Mouse (Mus musculus): ENCODE measurements at regions not wholly inside any gene's neighbourhood (a gene's known extent, or its start where the extent isn't known, plus 50 kb on each side); places are given as distances from the start of the nearest gene placed in this dataset.

DNA sequence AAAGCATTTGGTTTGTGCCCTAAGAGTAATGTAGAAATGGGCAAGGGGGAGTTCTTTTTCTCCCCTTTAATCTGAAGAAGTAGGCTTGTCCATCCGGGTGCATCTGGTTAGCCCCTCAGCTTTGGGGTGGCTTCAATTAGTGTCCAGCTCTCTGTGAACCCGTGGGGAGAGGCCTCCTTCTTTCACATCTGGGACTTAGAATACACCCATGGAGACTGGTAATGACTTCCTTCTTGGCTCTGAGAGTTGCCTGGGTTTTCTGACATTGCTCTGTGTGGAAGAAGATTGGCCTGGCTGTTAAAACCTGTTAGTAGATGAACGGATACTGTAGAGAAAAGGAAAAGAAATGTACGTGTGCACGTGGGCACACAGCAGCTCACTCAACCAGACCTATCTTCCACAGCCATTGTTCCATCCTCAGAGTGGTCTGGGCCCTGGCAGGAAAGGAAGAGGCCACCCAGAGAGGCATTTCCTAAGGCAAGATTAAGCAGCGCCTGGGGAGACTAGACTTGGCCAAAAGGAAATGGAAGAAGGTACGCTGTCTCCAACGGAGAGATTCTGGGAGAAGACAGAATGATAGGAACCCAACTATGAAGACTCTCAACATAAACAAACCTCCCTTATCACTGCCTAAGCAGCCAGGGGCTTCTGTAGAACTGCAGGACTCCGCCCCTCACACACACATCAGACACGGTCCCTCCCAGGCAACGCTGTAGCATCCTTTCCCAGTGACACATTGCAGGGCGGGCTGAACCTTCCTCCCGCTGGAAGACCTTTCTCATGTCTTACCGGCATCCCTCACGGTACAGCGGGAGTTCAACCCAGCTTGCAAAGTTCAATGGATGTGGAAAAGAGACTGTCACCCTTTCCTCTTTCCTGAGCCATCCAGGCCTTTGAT, 372.4 kb downstream of the Foxo1 start:
- DNase-seq = no peak

DNA sequence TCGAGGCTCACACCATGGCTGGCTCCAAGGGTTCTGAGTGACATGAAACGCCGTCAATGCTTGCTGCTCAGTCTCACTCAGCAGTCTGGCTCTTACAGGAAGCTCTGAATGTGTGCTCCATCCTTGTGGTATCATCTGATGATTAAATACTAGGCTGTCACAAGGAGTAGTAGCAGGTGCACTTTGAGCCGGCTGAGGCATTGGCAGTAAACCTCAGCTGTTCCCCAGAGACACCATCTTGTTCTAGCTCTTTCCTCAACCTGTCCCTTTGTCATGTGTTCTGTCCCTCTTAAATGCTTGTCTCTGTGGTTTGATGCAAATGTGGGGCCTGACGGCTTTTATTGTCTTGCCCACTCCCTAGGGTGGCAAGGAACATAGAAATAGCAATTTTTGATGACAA, 370.7 kb downstream of the Foxo1 start:
- no peak for DNase-seq

DNA sequence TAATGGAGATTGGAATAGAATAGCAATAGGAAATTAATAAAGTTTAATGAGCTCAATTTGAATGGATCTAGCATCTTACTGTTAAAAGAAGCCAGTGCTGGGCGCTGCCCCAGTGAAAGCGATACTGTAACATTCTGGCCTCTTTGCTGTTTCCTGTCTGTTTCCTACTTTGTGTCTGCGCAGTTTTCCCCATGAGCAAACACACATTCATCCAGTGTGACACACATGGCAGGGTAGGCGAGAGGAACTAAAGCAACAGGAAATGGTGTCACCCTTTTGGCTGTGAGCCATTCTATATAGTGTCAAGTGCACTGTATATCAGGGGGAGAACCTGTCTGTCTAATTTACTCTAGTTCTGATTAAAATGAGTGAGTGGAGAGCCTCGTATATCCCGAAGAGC, 366.2 kb downstream of the Foxo1 start:
- DNase-seq = peak; percentile 51

DNA sequence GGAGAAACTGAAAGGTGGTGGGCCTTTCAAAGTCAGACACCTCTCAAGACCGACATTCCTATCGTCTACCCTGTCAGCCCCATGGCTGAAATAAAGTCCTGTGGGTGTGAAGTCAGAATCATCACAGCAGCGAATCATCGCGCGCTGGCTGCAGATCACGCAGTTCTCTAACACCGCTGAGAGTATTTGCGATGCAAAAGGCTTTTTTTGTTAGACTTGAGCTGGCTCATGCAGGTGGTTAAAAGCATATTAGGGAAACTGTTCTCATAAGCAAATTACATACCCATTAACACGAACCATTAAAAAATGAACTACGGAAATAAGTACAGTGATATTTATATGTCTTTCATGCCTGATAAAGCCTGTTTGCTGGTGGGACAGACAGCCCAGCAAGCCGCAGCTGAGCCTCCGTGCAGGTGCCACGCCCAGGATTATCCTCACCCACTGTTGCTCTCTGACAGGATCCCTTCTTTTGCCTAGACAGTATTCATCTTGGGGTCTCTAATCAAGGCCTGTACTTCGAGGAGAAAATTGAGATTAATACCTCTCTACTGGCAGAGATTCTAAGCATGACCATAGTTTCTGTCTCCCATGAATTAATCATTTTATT, 365.5 kb downstream of the Foxo1 start:
- DNase-seq = no peak

DNA sequence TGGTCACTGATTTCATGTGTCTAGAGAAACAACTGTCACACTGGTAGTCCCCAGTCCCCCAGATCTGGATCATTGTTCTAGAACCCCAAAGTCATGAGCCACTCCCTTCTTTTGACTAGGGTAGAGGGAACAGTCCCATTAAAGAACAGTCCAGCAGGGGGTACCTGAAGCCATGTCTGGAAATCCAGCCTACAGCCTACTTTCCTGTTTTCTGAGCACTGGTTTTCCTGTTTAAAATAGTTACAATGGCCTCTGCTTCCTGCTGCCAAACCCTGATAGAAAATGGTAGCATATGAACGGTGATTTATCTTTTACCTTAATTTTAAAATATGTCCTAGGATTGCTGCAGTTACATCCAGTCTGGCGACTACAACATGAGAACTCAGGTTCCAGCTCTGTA, 364.5 kb downstream of the Foxo1 start:
- no peak for DNase-seq

DNA sequence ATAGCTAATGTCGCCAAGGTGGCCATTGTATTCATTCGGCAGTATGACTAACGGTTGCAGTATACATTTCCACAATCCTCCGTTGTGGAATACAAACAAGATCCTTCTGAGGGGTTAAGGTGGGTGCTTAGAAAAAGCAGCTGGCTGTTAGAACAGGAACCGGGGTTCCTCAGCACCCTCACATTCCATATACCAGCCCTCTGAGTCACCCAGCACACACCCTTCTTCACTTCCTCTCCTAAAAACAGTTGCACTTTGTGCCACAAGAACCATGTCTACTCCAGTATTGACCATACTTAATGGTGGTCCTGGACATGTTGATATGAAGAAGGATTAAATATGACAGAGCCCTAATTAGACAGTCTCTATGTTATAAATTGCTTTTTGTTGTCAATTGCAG, 362.1 kb downstream of the Foxo1 start:
- DNase-seq = no peak

DNA sequence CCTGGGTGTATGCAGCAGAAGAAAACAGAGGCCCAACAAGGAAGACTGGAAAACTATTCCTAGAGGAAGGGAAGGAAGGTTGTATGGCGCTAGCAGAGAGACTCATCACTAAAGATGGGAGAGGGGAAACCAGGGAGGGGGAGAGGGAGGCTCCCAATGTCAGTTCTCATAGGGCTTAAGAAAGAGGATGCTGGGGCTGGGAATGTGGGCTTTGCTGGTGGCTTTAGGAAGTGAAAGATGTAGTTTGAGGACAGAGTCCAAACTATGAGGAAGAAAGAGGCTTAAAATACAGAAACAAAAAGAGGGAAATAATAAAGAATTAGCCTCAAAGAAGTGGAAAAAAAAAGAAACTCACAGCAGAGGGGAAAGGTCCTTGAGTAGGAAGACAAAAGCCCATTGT, 357.0 kb downstream of the Foxo1 start:
- DNase-seq = no peak

DNA sequence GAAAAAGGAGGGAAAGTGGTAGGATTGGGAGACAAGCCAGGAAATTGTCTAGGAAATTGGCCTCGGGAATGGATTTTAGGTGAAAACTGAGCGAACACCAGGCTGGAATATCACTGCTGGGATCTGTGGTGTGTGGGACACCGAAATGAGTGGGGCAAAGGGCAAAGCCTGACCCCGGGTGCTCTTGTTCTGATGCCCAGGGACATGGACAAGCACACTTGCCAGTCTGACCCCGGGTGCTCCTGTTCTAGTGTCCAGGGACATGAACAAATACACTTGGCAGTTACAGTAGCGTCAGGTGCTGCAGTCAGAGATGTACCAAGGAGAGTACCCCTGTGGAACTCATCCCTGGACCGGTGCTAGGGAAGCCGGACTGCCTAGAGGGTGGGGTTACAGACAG, 354.4 kb downstream of the Foxo1 start:
- peak; percentile 66 for DNase-seq

DNA sequence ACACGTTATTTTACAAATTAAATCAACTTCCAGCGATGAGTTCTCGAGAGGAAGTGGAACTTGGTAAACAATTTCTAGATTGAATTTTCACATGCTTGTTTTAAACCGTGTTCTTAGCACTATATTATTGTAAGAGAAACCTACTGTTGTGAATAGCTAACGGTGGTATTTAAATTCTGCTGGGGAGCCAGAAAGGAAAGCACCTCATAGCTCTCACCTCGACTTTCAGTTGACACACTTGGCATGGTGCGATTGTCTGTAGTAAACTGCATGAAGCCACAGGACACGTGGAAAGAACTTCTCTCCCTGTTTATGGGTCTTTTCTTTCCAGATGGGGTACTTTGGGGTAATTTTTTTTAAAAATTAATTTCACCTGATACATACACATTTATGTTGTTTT, 353.8 kb downstream of the Foxo1 start:
- no peak for DNase-seq

DNA sequence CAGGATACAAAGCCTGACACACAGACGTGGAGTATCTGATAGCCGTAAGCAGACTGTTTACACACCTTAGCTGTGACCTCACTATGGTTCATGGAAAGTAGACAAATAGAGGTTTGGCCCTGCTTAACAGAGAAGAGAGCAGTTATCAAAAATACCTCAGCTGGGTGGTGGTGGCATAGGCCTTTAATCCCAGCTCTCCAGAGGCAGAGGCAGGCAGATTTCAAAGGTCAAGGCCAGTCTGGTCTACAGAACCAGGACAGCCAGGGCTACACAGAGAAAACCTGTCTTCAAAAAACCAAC, 350.7 kb downstream of the Foxo1 start:
- DNase-seq = no peak

DNA sequence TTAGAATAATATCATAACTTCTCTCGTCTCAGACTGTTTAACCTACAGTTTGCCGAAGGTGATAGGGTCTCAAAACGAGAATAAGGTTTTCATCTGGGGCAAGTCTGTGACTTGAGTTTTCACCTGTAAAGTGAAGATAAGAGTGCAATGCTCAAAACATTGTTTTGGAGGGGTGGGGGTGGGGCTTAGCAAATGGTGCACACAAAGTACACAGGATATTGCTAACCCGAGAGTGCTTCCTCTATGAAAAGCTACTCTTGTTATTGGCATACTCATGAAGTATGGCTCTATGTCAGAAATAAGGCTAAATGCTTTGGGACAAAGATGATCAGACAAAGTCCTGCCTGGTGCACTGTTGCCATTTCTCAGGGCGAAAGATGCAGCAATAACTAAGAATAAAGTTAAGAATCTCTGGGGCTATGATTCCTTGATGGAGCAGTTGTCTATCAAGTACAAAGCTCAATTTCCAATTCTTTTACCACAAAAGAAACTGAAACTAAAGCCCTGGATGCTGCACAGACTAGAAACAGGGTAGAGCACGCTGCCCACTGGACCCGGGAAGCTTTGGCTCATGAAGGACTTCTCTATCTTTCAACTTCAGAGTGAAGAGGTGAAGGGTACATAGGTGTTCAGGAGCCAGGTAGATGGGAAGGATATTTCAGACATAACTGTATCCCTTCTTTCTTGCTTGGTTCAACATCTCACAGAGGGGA, 350.2 kb downstream of the Foxo1 start:
- DNase-seq = no peak

DNA sequence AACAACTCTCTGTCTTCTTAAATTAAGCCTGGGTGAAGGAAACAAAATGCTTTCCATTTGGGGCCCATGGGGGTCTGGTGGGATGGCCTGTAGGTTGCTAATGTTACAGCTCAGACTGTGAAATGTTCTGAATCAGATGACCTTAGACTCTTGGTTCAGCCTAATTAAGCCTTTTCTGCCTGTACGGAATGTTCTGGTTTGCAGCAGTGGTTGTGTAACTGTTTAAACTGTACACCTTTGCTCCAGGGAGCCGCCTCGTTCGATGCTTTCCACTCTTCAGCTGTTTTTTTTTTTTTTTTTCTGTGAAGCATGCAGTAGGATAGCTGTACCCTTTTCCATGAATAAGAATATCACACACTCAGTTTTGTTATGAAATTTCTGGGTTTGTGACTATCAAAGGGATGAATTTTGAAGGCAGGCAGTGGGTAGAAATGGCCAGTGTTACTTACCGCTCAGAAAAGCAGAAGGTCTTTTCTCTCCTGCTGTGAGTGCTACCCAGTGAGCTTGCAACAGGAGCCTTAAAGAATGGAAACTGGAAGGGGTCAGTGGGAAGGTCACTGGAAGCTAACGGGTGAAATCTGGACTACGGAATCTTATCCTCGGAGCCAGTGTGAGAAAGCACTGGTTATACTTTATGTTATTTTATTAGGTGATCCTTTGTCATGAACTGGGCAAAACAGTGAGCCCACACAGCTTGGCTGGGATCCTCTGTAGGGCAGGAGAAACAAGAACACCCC, 349.4 kb downstream of the Foxo1 start:
- peak; percentile 90 for DNase-seq

DNA sequence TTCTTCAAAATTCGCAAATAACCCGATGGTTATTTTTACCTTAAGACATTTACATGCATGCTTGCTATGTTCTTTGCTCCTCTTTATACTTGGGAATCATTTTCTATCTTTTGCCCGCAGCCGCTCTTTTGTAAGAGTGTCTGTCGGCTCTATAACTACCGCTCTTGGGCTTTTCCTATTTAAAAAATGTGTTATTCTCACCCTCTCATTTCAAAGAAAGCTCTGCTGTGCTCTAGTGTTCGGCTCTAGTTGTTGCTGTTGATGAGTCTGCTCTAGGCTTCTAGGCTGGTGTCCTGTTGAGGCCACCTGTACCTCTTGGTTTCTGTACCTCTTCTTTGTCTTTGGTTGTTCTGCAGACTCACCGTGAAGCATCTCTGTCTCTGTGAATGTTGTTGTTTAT, 343.7 kb downstream of the Foxo1 start:
- DNase-seq = no peak

DNA sequence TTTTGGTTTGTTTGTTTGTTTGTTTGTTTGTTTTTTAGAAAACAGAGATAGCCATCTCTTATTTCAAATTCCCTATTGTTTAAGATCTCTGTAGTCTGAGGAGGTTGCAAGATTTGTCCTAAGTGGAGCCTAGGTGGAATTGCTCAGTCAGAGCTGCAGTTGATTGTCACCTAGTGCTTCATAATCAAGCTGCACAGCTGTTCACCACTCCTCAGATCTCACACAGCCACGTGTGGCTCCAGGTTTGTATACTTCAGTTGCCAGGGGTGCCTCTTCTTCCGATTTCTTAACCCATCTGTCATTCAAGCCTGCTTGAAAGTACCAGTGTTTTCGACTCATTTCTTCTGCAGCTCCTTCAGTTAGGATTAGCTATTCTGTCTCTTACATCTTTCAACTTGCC, 342.3 kb downstream of the Foxo1 start:
- DNase-seq = no peak

DNA sequence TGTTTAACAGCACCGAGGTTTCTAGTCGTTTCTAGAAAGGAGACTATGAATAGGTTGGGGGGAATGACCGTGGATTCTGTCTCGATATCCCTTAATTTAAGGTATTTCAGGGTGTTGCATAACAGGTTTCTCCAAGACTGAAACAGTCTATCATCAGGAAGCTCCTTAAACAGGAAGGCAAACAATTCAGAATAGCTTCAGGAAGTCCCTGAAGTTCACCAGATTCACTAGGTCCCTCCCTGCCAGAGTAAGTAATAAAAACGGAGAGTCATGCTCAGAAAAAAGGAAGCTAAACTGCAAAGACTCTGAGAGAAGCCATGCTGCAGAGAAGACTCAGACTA, 339.9 kb downstream of the Foxo1 start:
- no peak for DNase-seq

DNA sequence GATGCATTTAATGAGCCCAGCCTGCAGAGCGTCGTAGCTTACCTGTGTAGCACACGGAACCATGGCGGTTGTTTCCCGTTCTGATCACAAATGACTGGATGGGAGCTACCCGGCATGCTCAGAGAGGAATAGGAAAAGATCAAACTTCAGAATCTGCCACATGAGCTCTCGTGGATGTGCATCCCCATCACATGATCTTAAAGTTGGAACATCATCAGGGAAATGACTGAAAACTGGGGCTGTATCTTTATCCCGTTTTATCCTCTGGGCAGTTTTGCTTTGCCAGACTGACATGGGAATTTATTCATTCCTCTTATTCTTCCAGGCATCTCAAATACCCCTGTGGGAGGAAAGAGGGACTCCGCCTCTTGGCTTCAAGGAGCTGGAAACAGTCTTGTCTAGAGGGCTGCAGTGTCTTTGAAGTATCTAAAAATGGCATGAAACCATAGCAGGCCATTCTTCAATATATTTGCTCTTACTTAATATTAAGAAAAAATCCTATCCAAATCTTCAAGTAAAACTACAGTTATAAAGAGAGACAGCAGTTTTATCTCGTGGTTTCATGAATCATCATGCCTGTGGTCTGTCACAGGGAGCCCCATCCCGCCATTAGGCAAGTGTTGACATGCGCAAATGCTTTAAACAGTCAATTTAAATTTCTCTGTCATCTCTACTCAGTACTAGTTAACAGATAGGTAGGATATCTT, 339.4 kb downstream of the Foxo1 start:
- DNase-seq = no peak

DNA sequence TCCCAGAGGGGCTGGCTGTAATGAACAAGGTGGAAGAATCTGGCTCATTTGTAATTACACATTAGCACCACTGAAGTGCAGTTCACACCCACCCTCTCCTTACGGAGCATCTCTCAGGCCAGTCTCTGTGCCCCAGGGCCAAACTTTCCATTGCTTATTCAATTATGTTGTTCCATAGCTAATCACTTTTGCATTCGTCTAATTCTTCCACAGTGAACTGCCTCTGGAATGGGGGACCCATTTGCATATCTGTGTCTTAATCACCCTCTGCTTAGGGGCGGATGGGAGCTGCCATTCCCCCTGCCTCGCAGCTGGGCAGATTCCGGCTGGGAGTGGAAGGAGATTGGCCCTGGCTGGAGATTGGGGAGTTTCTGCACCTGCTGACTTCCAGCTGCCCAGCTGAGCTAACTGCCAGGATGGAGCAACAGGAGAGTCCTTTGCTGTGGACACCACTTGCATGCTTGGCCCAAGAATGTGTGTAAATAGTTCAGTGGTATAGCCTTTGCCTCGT, 337.2 kb downstream of the Foxo1 start:
- DNase-seq = peak; percentile 64

DNA sequence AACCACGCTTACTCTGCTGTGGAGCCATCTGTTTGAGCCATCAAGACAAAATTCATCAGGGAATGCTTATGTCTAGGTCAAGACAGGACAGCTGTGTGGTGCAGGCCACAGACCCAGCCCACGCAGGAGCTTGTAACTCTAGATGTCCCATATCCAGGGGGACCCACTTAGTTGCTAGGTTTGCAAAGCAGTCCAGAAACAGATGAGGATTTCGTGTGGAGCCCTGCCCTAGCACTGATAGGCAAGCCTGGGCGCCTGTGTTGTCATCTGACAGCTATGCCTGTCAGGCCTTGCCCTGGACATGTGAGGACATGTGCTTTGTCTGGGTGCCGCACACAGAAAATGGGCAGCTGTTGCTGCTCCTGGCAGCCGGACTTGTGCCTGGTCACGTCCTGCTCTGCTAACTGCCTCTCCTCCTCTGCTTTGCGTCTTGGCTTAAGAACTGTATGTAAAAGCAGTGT, 335.1 kb downstream of the Foxo1 start:
- no peak for DNase-seq

DNA sequence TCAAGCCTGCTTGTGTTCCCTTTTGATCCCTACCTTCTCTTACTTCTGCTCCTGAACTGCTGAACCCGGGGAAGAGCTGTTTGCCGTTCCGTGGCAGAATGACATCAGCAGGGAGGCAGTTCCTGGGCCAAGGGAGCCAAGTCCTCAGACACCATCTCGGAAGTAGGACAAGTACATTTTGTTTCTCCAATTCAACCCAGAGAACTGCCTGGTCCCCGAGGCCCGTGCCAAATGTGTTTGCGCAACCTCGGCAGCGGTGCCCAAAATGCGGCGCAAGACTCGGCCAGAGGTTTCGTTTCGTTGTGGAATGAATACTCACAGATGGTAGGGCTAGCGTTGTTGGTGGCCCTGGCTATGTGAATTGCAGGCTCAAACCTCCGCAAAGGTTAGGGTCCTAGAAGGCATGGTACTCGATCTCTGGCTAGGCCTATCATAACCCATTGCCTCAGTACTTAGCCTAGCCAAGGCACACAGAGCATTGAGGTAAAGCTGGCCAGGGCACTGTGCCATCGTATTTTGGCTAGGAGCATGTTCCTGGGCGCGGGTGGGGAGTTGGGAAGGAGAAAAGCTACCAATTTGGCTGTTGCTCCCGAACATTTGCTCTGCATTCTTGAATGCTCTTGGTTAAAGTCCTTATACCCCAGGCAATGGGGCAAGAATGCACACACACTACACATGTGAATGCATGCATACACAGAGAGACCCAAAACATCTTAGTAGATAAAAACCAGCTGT, 333.0 kb downstream of the Foxo1 start:
- DNase-seq = peak; percentile 69

DNA sequence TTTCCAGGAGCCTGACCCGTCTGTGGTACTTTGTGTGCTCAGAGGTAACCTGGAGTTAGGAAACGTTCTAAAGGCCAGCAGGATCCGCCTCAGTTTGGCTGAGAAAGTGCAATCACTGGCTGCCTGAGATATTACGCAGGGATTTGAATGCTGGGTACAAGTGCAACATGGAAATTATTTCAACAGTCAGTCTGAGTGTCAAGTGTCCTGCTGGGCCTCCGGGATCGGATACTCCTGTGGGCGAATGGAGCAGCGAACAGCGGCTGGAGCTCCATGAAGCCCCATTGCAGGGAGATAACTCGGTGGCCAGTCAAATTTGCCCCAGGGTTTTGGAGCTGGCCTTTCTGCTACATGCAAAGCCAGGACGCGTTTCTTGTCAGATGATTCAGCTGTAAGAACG, 332.4 kb downstream of the Foxo1 start:
- DNase-seq = no peak

DNA sequence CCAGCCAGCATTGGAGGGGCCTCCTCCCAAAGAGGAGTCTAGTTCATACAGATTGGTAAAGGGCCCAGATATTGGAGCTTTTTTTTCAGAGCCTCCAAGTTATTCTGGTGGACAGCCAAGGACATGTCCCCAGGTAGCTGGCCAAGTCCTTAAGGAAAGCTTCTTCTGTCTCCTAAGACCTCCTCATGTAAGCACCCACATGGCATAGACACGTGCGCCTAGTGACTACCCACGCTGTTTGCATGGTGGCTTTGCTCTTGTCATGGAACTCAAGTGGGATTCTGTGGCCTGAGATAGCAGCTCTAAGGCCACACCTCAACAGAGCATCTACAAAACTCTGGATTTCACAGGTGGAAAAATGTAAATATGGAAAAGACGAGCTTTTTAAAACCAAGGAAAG, 332.0 kb downstream of the Foxo1 start:
- DNase-seq = no peak

DNA sequence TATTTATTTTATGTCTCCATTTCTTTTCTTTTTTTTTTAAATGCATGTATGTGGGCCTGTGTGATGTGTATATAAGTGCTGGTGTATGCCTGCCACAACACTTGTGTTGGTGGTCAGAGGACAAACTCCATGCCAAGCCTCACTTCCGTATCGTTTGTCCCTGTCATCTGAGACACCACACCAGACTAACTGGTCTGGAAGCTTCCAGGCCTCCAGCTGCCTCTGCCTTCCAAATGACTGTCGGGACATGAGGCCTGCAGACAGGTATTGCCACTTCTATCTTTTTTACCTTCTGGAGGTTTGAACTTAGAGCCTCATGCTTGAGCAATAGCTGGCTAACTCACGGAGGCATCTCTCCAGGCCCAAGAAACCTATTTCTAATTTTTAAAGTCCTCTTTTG, 318.3 kb downstream of the Foxo1 start:
- DNase-seq = no peak

Measured in kidney, adult 9 months (tissue).